Mouse (Mus musculus) forebrain, postnatal 0 days (tissue): Measurements from ENCODE around the gene Gm42417. TPM values are rescaled to one million over a fixed set of nuclear protein-coding genes. Genes with fewer than 3 reads are reported as not detected.

Experiments used
- ATAC-seq: fragments of 200-750 bp; cut with Nextera tagmentation; 2 replicates; pipeline ENCODE4 v1.8.0; 2017; ENCODE audit warnings: mild to moderate bottlenecking, moderate library complexity
- DNase-seq: peaks from one replicate; pipeline ENCODE4 v3.0.0-alpha.2; 2015
- H3K27ac ChIP-seq: fragments of 300-500 bp; sonication (generic); 2 replicates; pipeline ENCODE4 v1.5.1; 2014; ENCODE audit warnings: low read depth, mild to moderate bottlenecking, antibody characterized with exemption, low read length, moderate library complexity, mixed read lengths
- H3K27me3 ChIP-seq: fragments of 300-500 bp; sonication (generic); 2 replicates; pipeline ENCODE4 v1.6.1; 2014; ENCODE audit warnings: mild to moderate bottlenecking, low read length, mixed read lengths; ENCODE audit not compliant: insufficient read depth
- H3K36me3 ChIP-seq: fragments of 300-500 bp; sonication (generic); 2 replicates; pipeline ENCODE4 v1.6.1; 2014; ENCODE audit warnings: mild to moderate bottlenecking, moderate library complexity; ENCODE audit not compliant: insufficient read depth
- H3K4me1 ChIP-seq: fragments of 300-500 bp; sonication (generic); 2 replicates; pipeline ENCODE4 v1.6.1; 2014; ENCODE audit warnings: antibody characterized with exemption; ENCODE audit not compliant: insufficient read depth
- H3K4me2 ChIP-seq: fragments of 300-500 bp; sonication (generic); 2 replicates; pipeline ENCODE4 v1.6.1; 2014; ENCODE audit warnings: low read depth, mild to moderate bottlenecking, moderate library complexity
- H3K4me3 ChIP-seq: fragments of 300-500 bp; sonication (generic); 2 replicates; pipeline ENCODE4 v1.5.1; 2014; ENCODE audit warnings: low read depth, low read length, mixed read lengths
- H3K9ac ChIP-seq: fragments of 300-500 bp; sonication (generic); 2 replicates; pipeline ENCODE4 v1.6.1; 2014; ENCODE audit warnings: mild to moderate bottlenecking
- H3K9me3 ChIP-seq: fragments of 300-500 bp; sonication (generic); 2 replicates; pipeline ENCODE4 v1.6.1; 2016; ENCODE audit warnings: low read length
- CTCF ChIP-seq: sonication (generic); IDR thresholded peaks from 2 replicates; pipeline ENCODE4 v1.5.1; 2016; ENCODE audit warnings: antibody characterized with exemption, control low read depth, low read depth
- WGBS: fragments of 180-500 bp; shearing (Covaris S2); extraction: QIAGEN DNeasy Blood & Tissue Kit; methylation state at CpG from one replicate; pipeline ENCODE4 v1.1.7; 2014; 5-methylcytosine and 5-hydroxymethylcytosine counted together
- polyA plus RNA-seq: library from polyadenylated mRNA; unstranded; fragments of >200 nt; fragmentation: Nextera tagmentation; extraction: Ambion mirVana; gene quantifications from 2 replicates; pipeline ENCODE4 v1.2.1, GENCODE M21; 2015
- total RNA-seq: library from RNA; depleted of rRNA; stranded (reverse); fragments of >200 nt; gene quantifications from 2 replicates; pipeline ENCODE4 v1.2.3, GENCODE M21; 2014

The Gm42417 gene
- total and polyA plus RNA-seq, 2 experiments from 2014 or later = 0.27 to 0.38 TPM

DNA sequence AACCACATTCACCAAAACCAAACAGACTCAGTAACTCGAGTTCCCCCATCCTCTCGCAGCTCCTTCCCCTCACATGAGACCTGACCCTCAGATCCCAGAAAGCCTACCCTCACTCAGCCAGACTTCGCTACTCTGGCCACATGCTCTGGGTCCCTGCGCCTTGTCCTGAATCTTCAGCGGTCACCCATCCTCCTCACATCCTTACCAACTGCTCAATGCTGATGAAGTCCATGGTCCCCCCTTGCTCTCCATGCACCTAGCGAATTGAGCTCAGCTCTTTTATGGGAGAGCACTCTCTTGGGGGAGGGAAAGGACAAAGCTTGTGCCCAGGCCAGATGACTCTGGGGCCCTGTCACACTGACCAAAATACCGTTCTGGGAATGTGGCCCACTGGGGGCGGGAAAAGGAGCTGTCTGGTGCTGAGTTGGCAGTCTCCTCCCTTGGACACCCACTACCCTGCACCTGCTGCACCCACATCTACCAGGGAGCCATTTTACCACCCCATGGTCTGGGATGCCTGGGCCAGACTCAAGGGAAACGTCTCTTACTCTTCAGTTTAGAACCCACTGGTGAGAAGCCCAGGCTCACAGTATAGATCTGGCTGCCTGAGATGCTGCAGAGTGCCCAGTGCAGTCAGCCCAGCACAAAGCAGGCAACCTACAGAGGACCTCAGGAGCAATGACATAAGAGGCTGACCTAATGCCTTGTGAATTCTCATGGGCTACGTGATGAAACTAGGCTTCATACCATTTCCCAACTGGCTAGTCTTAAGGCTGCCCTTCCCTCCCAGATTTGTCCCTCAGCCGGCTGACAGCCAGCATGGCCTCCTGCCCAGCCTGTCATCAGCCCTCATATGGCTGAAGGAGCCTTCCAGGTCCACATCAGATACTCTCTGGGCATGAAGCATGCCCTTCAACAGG lies 3.5 kb downstream of the Gm42417 start:
- Histone ChIP-seq H3K9me3 (no peaks in the 10 kb centered on the region), H3K27me3 (no peaks in the 10 kb centered on the region), H3K27ac (no peak overlapping the region), H3K9ac (no peak overlapping the region), H3K4me2 (no peak overlapping the region), H3K4me3 (no peak overlapping the region), H3K4me1 (no peaks in the 10 kb centered on the region), H3K36me3 (peaks cover 7% of the 10 kb centered on the region)
- 82% methylated on average over 11 of the region's 11 CpGs for WGBS
- TF ChIP-seq CTCF = no peak
- DNase-seq = no peak
- no peak for ATAC-seq

- H3K9ac ChIP-seq = no peak overlapping the region
- TF ChIP-seq CTCF = no peak
- peaks cover 6% of the 10 kb centered on the region; the same call in 1 of the 2 replicates for H3K36me3 ChIP-seq
- no peaks in the 10 kb centered on the region for H3K9me3 ChIP-seq
- H3K27ac ChIP-seq = no peak overlapping the region
- WGBS = 84% methylated on average over 6 of the region's 6 CpGs
- H3K4me1 ChIP-seq = no peaks in the 10 kb centered on the region
- H3K27me3 ChIP-seq = no peaks in the 10 kb centered on the region
- H3K4me2 ChIP-seq = no peak overlapping the region
- no peak overlapping the region for H3K4me3 ChIP-seq
- no peak for ATAC-seq
- no peak for DNase-seq
Observed at GRCm38 (mm10) chr1:36534595-36535058, 4.6 kb downstream of the Gm42417 start.

GRCm38 (mm10) chr1:36533546-36533945 lies 5.7 kb downstream of the Gm42417 start:
- TF ChIP-seq CTCF = no peak
- 88% methylated on average over 6 of the region's 6 CpGs for WGBS
- Histone ChIP-seq H3K9ac (no peak overlapping the region), H3K9me3 (no peaks in the 10 kb centered on the region), H3K36me3 (peaks cover 6% of the 10 kb centered on the region; the same call in 1 of the 2 replicates), H3K4me1 (no peaks in the 10 kb centered on the region), H3K4me3 (no peak overlapping the region), H3K27me3 (no peaks in the 10 kb centered on the region), H3K27ac (no peak overlapping the region), H3K4me2 (no peak overlapping the region)
- ATAC-seq (no peak), DNase-seq (no peak)

DNA sequence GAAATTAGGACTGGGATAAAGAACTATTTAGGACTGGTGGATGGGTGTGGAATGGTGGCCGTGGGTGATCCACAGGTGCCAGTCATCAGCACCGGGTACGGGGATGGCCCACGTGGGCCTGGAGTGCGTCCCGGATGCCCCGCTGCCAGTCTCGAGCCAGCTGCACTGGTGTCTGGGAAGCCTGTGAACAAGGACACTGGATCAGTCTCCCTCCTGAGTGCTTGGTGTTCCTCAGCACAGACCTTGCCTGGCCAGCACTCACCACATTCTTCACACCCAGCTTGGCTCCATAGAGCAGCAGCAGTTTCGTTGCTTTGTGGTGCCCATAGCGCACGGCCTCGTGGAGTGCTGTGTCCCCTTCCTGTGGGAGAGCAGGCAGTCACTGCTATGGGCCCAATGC lies 7.8 kb downstream of the Gm42417 start:
- DNase-seq (no peak), ATAC-seq (no peak)
- no peaks in the 10 kb centered on the region for H3K4me1 ChIP-seq
- H3K27ac ChIP-seq = no peak overlapping the region
- no peak for TF ChIP-seq CTCF
- H3K27me3 ChIP-seq = no peaks in the 10 kb centered on the region
- H3K4me2 ChIP-seq = no peak overlapping the region
- H3K9me3 ChIP-seq = no peaks in the 10 kb centered on the region
- 88% methylated on average over 12 of the region's 12 CpGs for WGBS
- H3K4me3 ChIP-seq = no peak overlapping the region
- no peak overlapping the region for H3K9ac ChIP-seq
- peaks cover 6% of the 10 kb centered on the region; the same call in 1 of the 2 replicates for H3K36me3 ChIP-seq

- ATAC-seq (no peak), DNase-seq (no peak)
- H3K4me1 ChIP-seq = no peaks in the 10 kb centered on the region
- TF ChIP-seq CTCF = no peak
- H3K4me3 ChIP-seq = no peak overlapping the region
- peaks cover 11% of the 10 kb centered on the region for H3K36me3 ChIP-seq
- H3K9me3 ChIP-seq = no peaks in the 10 kb centered on the region
- no peak overlapping the region for H3K4me2 ChIP-seq
- no peak overlapping the region for H3K9ac ChIP-seq
- 91% methylated on average over 7 of the region's 7 CpGs for WGBS
- no peak overlapping the region for H3K27ac ChIP-seq
- no peaks in the 10 kb centered on the region for H3K27me3 ChIP-seq
Observed at GRCm38 (mm10) chr1:36530962-36531361, 8.3 kb downstream of the Gm42417 start.

DNA sequence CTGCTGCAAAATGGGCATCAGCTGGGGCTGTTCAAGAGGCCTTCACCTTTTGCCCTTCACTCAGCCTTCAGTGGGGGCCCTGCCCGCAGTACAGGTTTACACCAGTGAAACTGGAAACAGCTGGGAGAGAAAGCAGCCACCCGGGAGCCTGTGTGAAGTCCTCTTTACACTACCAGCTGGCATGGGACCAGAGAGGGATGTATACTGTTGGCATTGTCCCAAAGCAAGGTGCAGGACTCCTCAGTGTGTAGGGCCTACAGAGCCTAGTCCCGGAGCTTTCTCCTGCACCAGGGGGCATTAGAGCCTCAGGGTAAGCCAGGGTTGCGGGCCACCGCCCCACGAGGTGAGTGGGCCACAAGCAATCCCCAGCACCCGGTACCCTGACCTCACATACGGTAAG lies 8.7 kb downstream of the Gm42417 start:
- no peak for TF ChIP-seq CTCF

GRCm38 (mm10) chr1:36529875-36530274 lies 9.4 kb downstream of the Gm42417 start:
- no peaks in the 10 kb centered on the region for H3K9me3 ChIP-seq
- no peak overlapping the region for H3K4me2 ChIP-seq
- H3K27me3 ChIP-seq = no peaks in the 10 kb centered on the region
- no peaks in the 10 kb centered on the region for H3K4me1 ChIP-seq
- ATAC-seq = no peak
- H3K9ac ChIP-seq = no peak overlapping the region
- H3K4me3 ChIP-seq = no peak overlapping the region
- no peak overlapping the region for H3K27ac ChIP-seq
- 88% methylated on average over 4 of the region's 4 CpGs for WGBS
- peaks cover 22% of the 10 kb centered on the region for H3K36me3 ChIP-seq
- TF ChIP-seq CTCF = no peak
- DNase-seq = no peak

More for the DNA sequence above, 8.7 kb downstream of the Gm42417 start:
- Histone ChIP-seq H3K4me1 (no peaks in the 10 kb centered on the region), H3K4me3 (no peak overlapping the region), H3K4me2 (no peak overlapping the region), H3K27me3 (no peaks in the 10 kb centered on the region), H3K27ac (no peak overlapping the region), H3K9ac (no peak overlapping the region), H3K36me3 (peaks cover 16% of the 10 kb centered on the region), H3K9me3 (no peaks in the 10 kb centered on the region)
- no peak for ATAC-seq
- no peak for DNase-seq
- WGBS = 72% methylated on average over 8 of the region's 8 CpGs
